Mouse (Mus musculus) heart, postnatal 0 days (tissue): ENCODE measurements around the gene Flt3l. TPM values are rescaled to one million over a fixed set of nuclear protein-coding genes. Genes with fewer than 3 reads are reported as not detected.
"Not testable (repeated sequence)": the region's sequence is repeated elsewhere in the genome, so short reads cannot be mapped to it uniquely, and the experiment has no call there.

ENCODE experiments used
- ATAC-seq: fragments of 200-750 bp; cut with Nextera tagmentation; 2 replicates; pipeline ENCODE4 v1.8.0; 2017; ENCODE audit warnings: low read depth, moderate number of reproducible peaks, moderate library complexity; ENCODE audit not compliant: insufficient read depth
- DNase-seq: peaks from one replicate; pipeline ENCODE4 v3.0.0-alpha.2; 2016; ENCODE audit warnings: low spot score
- H3K27ac ChIP-seq: fragments of 300-500 bp; sonication (generic); 2 replicates; pipeline ENCODE4 v1.5.1; 2014; ENCODE audit warnings: low read depth, mild to moderate bottlenecking
- H3K27me3 ChIP-seq: fragments of 300-500 bp; sonication (generic); 2 replicates; pipeline ENCODE4 v1.6.1; 2014; ENCODE audit warnings: low read length, mixed read lengths; ENCODE audit not compliant: control insufficient read depth, insufficient read depth
- H3K36me3 ChIP-seq: fragments of 300-500 bp; sonication (generic); replicated peaks from 2 replicates; pipeline ENCODE4 v1.6.1; 2014; ENCODE audit warnings: low read length, mixed read lengths; ENCODE audit not compliant: control insufficient read depth, insufficient read depth
- H3K4me1 ChIP-seq: fragments of 300-500 bp; sonication (generic); 2 replicates; pipeline ENCODE4 v1.6.1; 2014; ENCODE audit warnings: antibody characterized with exemption; ENCODE audit not compliant: control insufficient read depth, insufficient read depth
- H3K4me2 ChIP-seq: fragments of 300-500 bp; sonication (generic); 2 replicates; pipeline ENCODE4 v1.6.1; 2014; ENCODE audit warnings: low read depth, mild to moderate bottlenecking, low read length, moderate library complexity
- H3K4me3 ChIP-seq: fragments of 300-500 bp; sonication (generic); 2 replicates; pipeline ENCODE4 v1.5.1; 2014; ENCODE audit warnings: low read depth, low read length
- H3K9ac ChIP-seq: fragments of 300-500 bp; sonication (generic); replicated peaks from 2 replicates; pipeline ENCODE4 v1.6.1; 2014; ENCODE audit warnings: low read depth, low read length, mixed read lengths
- H3K9me3 ChIP-seq: fragments of 300-500 bp; sonication (generic); replicated peaks from 2 replicates; pipeline ENCODE4 v1.6.1; 2016; ENCODE audit warnings: low read length; ENCODE audit not compliant: control insufficient read depth
- CTCF ChIP-seq: IDR thresholded peaks from 2 replicates; pipeline ENCODE4 v1.5.1; 2016; ENCODE audit warnings: antibody characterized with exemption, control low read depth, low read depth
- EP300 ChIP-seq: IDR thresholded peaks from 2 replicates; pipeline ENCODE4 v1.6.1; 2016; ENCODE audit warnings: antibody characterized with exemption, low read depth
- WGBS: fragments of 180-500 bp; shearing (Covaris S2); extraction: QIAGEN DNeasy Blood & Tissue Kit; methylation state at CpG from one replicate; pipeline ENCODE4 v1.1.7; 2014; 5-methylcytosine and 5-hydroxymethylcytosine counted together
- polyA plus RNA-seq: library from polyadenylated mRNA; unstranded; fragments of >200 nt; fragmentation: Nextera tagmentation; extraction: Ambion mirVana; gene quantifications from 2 replicates; pipeline ENCODE4 v1.2.1, GENCODE M21; 2015
- total RNA-seq: library from RNA; depleted of rRNA; stranded (reverse); fragments of >200 nt; gene quantifications from 2 replicates; pipeline ENCODE4 v1.2.3, GENCODE M21; 2014; ENCODE audit warnings: low replicate concordance

Gene Flt3l
- total and polyA plus RNA-seq, 2 experiments from 2014 or later, result 1.8 to 23.3 TPM

- H3K36me3 ChIP-seq, result peaks cover 40% of the 10 kb centered on the region
- 0 out of 2 replicates have a peak overlapping the region, but pooled peaks have one; percentile 23 for H3K9ac ChIP-seq
- peaks cover 32% of the 10 kb centered on the region for H3K4me1 ChIP-seq
- DNase-seq, result no peak
- no peaks in the 10 kb centered on the region for H3K27me3 ChIP-seq
- no peak for ATAC-seq
- no peak for TF ChIP-seq CTCF
- TF ChIP-seq EP300, result no peak
- H3K9me3 ChIP-seq, result no peaks in the 10 kb centered on the region
- no peak overlapping the region for H3K4me3 ChIP-seq
- WGBS, result 72% methylated on average over 17 of the region's 17 CpGs
- peak overlapping the region; percentile 87 for H3K4me2 ChIP-seq
- H3K27ac ChIP-seq, result 0 out of 2 replicates have a peak overlapping the region, but pooled peaks have one; percentile 13
These were observed 9.9 kb downstream of the Flt3l start for GRCm38 (mm10) chr7:45126147-45126843.

- not testable (repeated sequence) for H3K27me3 ChIP-seq, H3K4me3 ChIP-seq, H3K4me2 ChIP-seq, H3K9me3 ChIP-seq, DNase-seq, ATAC-seq, H3K9ac ChIP-seq, H3K27ac ChIP-seq
- 70% methylated on average over 5 of the region's 5 CpGs for WGBS
- Histone ChIP-seq H3K4me1 (peaks cover 32% of the 10 kb centered on the region), H3K36me3 (peaks cover 46% of the 10 kb centered on the region)
These were observed 10.6 kb downstream of the Flt3l start for GRCm38 (mm10) chr7:45125649-45126048.

GRCm38 (mm10) chr7:45125144-45125600 lies 11.1 kb downstream of the Flt3l start:
- no peak for ATAC-seq
- TF ChIP-seq CTCF (no peak), EP300 (no peak)
- Histone ChIP-seq H3K9me3 (no peaks in the 10 kb centered on the region), H3K9ac (no peak overlapping the region), H3K27ac (peak overlapping the region; percentile 73), H3K36me3 (peaks cover 51% of the 10 kb centered on the region), H3K27me3 (no peaks in the 10 kb centered on the region), H3K4me3 (no peak overlapping the region), H3K4me1 (peaks cover 32% of the 10 kb centered on the region), H3K4me2 (no peak overlapping the region)
- WGBS, result 40% methylated on average over 7 of the region's 7 CpGs
- DNase-seq, result no peak

- 1% methylated on average over 59 of the region's 59 CpGs for WGBS
These were observed 11.7 kb downstream of the Flt3l start, which contains the start of gene Rps11 for GRCm38 (mm10) chr7:45124224-45125143. Gene Rps11 (minus strand): TSS chr7:45124439.

GRCm38 (mm10) chr7:45123186-45123570 lies 13.1 kb downstream of the Flt3l start:
- Histone ChIP-seq H3K27ac (peak overlapping the region; percentile 89), H3K4me2 (peak overlapping the region; percentile 96), H3K4me1 (peaks cover 24% of the 10 kb centered on the region), H3K9me3 (no peaks in the 10 kb centered on the region), H3K36me3 (peaks cover 63% of the 10 kb centered on the region), H3K27me3 (no peaks in the 10 kb centered on the region), H3K9ac (peak overlapping the region; percentile 93), H3K4me3 (peak overlapping the region; percentile 82)
- no peak for DNase-seq
- no peak for ATAC-seq
- TF ChIP-seq CTCF (no peak), EP300 (no peak)
- WGBS, result 18% methylated on average over 12 of the region's 12 CpGs

More at GRCm38 (mm10) chr7:45124224-45125143, 11.7 kb downstream of the Flt3l start, which contains the start of gene Rps11:
- Histone ChIP-seq H3K4me2 (peak within 1 kb of the TSS; percentile 96), H3K4me3 (peak within 1 kb of the TSS; percentile 82), H3K4me1 (peaks cover 28% of the 10 kb centered on the region), H3K27ac (peak within 1 kb of the TSS; percentile 89), H3K27me3 (no peaks in the 10 kb centered on the region), H3K9ac (peak within 1 kb of the TSS; percentile 93), H3K36me3 (peaks cover 58% of the 10 kb centered on the region), H3K9me3 (no peaks in the 10 kb centered on the region)
- DNase-seq, result peak; percentile 99
- ATAC-seq, result peak; percentile 79
- peak; percentile 93 for TF ChIP-seq EP300
- no peak for TF ChIP-seq CTCF
